Mouse (Mus musculus) forebrain, embryonic 16.5 days (tissue): ENCODE measurements around the gene Gtf2f1. TPM values are rescaled to one million over a fixed set of nuclear protein-coding genes. Genes with fewer than 3 reads are reported as not detected.
"Not testable (repeated sequence)": the region's sequence is repeated elsewhere in the genome, so short reads cannot be mapped to it uniquely, and the experiment has no call there.

Source experiments
- ATAC-seq: fragments of 200-750 bp; cut with Nextera tagmentation; 2 replicates; pipeline ENCODE4 v1.8.0; 2017; ENCODE audit warnings: mild to moderate bottlenecking, moderate library complexity
- H3K27ac ChIP-seq: fragments of 300-500 bp; sonication (generic); 2 replicates; pipeline ENCODE4 v1.5.1; 2014; ENCODE audit warnings: low read length, control low read depth
- H3K27me3 ChIP-seq: fragments of 300-500 bp; sonication (generic); replicated peaks from 2 replicates; pipeline ENCODE4 v1.6.1; 2014; ENCODE audit warnings: low read length; ENCODE audit not compliant: control insufficient read depth, insufficient read depth
- H3K36me3 ChIP-seq: fragments of 300-500 bp; sonication (generic); 2 replicates; pipeline ENCODE4 v1.6.1; 2014; ENCODE audit not compliant: control insufficient read depth, insufficient read depth
- H3K4me1 ChIP-seq: fragments of 300-500 bp; sonication (generic); replicated peaks from 2 replicates; pipeline ENCODE4 v1.6.1; 2014; ENCODE audit warnings: low read length; ENCODE audit not compliant: control insufficient read depth, insufficient read depth
- H3K4me2 ChIP-seq: fragments of 300-500 bp; sonication (generic); 2 replicates; pipeline ENCODE4 v1.6.1; 2014; ENCODE audit warnings: mild to moderate bottlenecking, low read length, control low read depth
- H3K4me3 ChIP-seq: fragments of 300-500 bp; sonication (generic); replicated peaks from 2 replicates; pipeline ENCODE4 v1.5.1; 2014; ENCODE audit warnings: mild to moderate bottlenecking, low read length, control low read depth
- H3K9ac ChIP-seq: fragments of 300-500 bp; sonication (generic); replicated peaks from 2 replicates; pipeline ENCODE4 v1.6.1; 2014; ENCODE audit warnings: low read depth, low read length, control low read depth
- H3K9me3 ChIP-seq: fragments of 300-500 bp; sonication (generic); 2 replicates; pipeline ENCODE4 v1.6.1; 2016; ENCODE audit warnings: low read length; ENCODE audit not compliant: control insufficient read depth
- WGBS: fragments of 180-500 bp; shearing (Covaris S2); extraction: QIAGEN DNeasy Blood & Tissue Kit; methylation state at CpG from one replicate; pipeline ENCODE4 v1.1.7; 2014; 5-methylcytosine and 5-hydroxymethylcytosine counted together
- polyA plus RNA-seq: library from polyadenylated mRNA; unstranded; fragments of >200 nt; fragmentation: Nextera tagmentation; extraction: Ambion mirVana; gene quantifications from 2 replicates; pipeline ENCODE4 v1.2.1, GENCODE M21; 2015

Gtf2f1 gene
- 84.3 and 90.1 TPM in 2 replicates for polyA plus RNA-seq

DNA sequence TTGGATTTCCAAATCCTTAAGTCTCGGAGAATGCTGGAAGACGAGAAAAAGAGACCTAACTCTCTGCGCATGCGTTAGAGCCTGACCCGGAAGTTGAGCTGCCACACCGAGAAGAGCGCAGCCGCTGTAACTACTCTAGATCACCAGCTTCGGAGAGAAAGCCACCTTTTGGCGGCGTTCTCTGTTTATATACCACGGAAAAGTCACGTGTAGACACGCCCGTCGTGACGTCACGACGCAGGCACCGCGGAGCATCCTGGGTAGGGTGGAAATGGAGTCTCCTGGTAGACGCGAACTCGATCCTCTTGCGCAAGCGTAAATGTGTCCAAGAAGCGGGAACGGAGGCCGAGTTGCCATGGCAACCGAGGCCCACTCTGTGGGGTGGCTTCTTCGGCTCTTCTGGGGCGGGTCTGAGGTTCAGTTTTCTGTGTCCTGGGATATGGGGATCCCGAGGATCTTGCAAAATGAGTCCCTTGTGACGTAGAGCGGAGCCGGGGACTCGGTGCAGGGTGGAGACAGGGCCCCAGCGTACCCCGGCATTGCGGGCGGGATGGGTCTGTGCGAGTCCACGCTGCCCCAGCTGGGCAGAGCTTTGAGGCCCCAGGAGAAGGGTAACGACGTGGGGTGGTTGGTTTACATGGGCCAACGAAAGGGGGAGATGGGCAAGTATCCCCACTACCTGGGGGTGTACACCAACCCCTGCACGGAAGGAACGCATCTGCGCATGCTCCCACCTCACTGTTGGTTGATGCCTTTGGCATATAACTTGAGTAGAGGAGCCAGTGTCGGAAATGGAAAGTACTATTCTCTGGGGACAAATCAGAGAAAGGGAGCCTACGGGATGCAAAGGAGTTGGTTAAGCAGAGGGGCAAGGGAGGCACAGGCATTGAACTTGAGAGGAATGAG is at the start of gene Gtf2f1, which contains the start of gene Gm17949:
Gene Gtf2f1 (minus strand): TSS at position 53 of the 906 bp plus-strand sequence.
Gene Gm17949 (plus strand): TSS at position 234 of the 906 bp plus-strand sequence.
- under 1% methylated on average over 51 of the region's 51 CpGs for WGBS
- Histone ChIP-seq H3K9ac (peak within 1 kb of the TSS; percentile 74), H3K36me3 (peaks cover 11% of the 10 kb centered on the region), H3K4me1 (peaks cover 14% of the 10 kb centered on the region), H3K4me3 (peak within 1 kb of the TSS; percentile 79), H3K9me3 (no peaks in the 10 kb centered on the region), H3K27me3 (no peaks in the 10 kb centered on the region), H3K27ac (peak within 1 kb of the TSS; percentile 95), H3K4me2 (peak within 1 kb of the TSS; percentile 92)
- ATAC-seq = peak; percentile 91

DNA sequence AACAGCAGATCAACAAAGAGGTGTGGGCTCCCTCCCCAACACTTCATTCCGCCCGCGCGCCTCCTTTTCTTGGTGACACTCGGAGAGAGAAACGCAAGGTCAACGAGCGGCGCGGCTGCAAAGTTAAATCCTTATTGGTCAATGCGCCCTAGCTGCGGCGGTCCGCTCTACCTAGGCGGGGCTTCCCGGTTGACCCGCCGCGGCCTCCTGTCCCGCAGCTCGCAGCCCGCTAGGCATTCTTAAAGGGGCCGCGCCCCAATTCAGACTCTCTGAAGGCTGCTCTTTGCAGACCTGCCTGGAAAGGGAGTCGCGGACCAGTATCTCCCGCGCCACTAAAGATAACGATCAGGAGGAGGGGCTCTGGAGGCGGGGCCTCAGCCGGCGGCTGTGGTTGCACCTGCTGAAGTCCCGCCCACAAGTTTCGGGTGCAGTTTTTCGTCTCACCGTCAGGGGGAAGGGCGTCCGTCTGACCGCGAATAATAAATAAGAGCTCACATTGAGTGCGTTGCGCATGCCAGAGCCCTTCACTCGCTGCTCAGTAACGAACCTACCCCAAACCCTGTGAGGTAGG is 49.2 kb upstream of the Gtf2f1 start:
- no peaks in the 10 kb centered on the region for H3K36me3 ChIP-seq
- WGBS = under 1% methylated on average over 44 of the region's 44 CpGs
- no peaks in the 10 kb centered on the region for H3K9me3 ChIP-seq

DNA sequence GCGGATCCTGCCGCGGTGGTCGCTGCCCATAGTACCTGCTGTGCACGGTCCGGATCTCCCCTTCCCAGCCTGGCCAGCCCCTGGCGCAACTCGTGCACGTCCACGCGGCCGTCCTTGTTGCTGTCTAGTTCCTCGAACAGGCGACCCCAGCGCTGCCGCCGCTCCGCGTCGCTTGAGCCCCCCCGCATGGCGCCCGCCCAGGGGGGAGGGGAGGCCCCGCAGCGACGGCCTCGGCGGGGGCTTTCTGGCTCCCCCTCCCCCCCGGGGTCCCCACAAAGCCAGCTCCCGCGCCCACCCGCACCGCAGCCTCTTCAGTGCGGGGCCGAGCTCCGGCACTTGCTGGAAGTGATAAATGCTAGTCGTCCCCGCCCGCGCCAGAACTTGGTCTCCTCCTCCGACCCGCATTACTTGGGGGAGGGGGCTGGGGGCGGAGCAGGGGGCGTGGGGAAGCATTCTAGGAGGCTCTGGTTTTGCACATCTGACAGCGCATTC is 48.4 kb upstream of the Gtf2f1 start, which contains the start of gene Slc25a23:
Gene Slc25a23 (minus strand): TSS at position 378 of the 492 bp plus-strand sequence.
- no peaks in the 10 kb centered on the region for H3K9me3 ChIP-seq
- H3K9ac ChIP-seq = peak within 1 kb of the TSS; percentile 85
- under 1% methylated on average over 23 of the region's 45 CpGs for WGBS
- H3K27me3 ChIP-seq = peaks cover 24% of the 10 kb centered on the region
- H3K4me3 ChIP-seq = peak within 1 kb of the TSS; percentile 86
- H3K4me1 ChIP-seq = peaks cover 21% of the 10 kb centered on the region
- peak; percentile 83 for ATAC-seq
- H3K27ac ChIP-seq = peak within 1 kb of the TSS; percentile 95
- peak within 1 kb of the TSS; percentile 72 for H3K4me2 ChIP-seq
- 0 out of 2 replicates have a peak, but pooled peaks cover 3% of the 10 kb centered on the region for H3K36me3 ChIP-seq

More for the DNA sequence above, 49.2 kb upstream of the Gtf2f1 start:
- peak overlapping the region; percentile 95 for H3K27ac ChIP-seq
- peak overlapping the region; percentile 72 for H3K4me2 ChIP-seq
- H3K27me3 ChIP-seq = peaks cover 24% of the 10 kb centered on the region
- ATAC-seq = peak; percentile 91
- H3K9ac ChIP-seq = peak overlapping the region; percentile 85
- H3K4me1 ChIP-seq = peaks cover 21% of the 10 kb centered on the region
- peak overlapping the region; percentile 86 for H3K4me3 ChIP-seq

DNA sequence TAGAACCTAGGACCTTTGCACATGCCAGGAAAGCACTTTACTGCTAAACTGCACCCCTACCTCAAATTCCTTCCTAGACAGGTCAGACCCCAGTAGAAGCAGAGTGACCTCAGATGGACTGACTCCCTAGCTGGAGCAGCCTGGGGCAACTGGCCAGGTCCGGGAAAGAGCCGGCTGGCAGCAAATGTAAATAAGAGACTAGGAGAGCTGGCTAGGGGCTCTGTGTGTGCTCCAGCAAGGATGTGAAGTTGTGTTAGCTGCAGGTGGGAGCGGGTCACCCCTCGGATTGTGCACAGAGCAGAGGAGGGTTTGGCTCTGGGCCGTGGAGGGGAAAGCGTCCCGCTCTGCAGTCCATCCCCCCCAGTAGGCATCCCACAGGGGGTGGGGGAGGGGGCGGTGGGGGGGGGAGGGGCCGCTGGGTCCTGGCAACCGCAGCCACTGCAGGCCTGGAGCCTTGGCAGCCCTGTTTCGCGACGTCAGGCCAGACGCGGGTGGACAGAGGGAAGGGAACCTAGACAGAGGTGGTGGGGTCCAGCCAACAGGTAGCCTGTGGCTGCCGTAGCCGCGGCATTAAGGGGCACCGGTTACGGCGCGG is 47.9 kb upstream of the Gtf2f1 start, which contains the start of gene Crb3:
Gene Crb3 (plus strand): TSS at position 215 of the 595 bp plus-strand sequence.
- Histone ChIP-seq H3K4me2 (peak within 1 kb of the TSS; percentile 72), H3K9me3 (no peaks in the 10 kb centered on the region), H3K9ac (peak within 1 kb of the TSS; percentile 85), H3K4me3 (peak within 1 kb of the TSS; percentile 86), H3K27ac (peak within 1 kb of the TSS; percentile 95), H3K27me3 (peaks cover 24% of the 10 kb centered on the region), H3K36me3 (0 out of 2 replicates have a peak, but pooled peaks cover 3% of the 10 kb centered on the region), H3K4me1 (peaks cover 21% of the 10 kb centered on the region)
- ATAC-seq = no peak; the same call in 1 of the 2 replicates
- under 1% methylated on average over 20 of the region's 22 CpGs for WGBS

DNA sequence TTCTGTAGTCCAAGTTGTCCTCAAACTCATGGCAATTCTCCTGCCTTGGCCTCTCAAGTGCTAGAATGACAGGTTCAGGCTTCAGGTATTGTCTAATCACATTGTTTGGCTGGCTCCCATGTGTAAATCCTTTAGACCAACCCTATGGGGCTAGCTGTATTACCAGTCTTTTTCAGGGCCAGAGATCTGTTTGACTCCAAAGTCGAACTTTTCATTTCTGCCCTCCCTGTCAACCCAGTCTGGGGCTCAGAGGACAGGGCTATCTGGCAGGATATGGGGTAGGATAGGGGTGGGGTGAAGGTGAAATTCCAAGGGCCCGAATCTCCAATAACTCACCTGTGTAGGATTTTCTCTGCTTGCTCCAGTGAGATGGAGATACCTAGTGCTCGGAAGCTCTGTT is 45.2 kb upstream of the Gtf2f1 start:
- H3K9ac ChIP-seq = no peak overlapping the region
- ATAC-seq = no peak
- no peak overlapping the region for H3K4me3 ChIP-seq
- peaks cover 17% of the 10 kb centered on the region for H3K4me1 ChIP-seq
- no peak overlapping the region for H3K4me2 ChIP-seq
- no peaks in the 10 kb centered on the region for H3K9me3 ChIP-seq
- peaks cover 14% of the 10 kb centered on the region for H3K36me3 ChIP-seq
- WGBS = 88% methylated on average over 3 of the region's 3 CpGs
- peaks cover 3% of the 10 kb centered on the region; the same call in 1 of the 2 replicates for H3K27me3 ChIP-seq
- no peak overlapping the region for H3K27ac ChIP-seq

DNA sequence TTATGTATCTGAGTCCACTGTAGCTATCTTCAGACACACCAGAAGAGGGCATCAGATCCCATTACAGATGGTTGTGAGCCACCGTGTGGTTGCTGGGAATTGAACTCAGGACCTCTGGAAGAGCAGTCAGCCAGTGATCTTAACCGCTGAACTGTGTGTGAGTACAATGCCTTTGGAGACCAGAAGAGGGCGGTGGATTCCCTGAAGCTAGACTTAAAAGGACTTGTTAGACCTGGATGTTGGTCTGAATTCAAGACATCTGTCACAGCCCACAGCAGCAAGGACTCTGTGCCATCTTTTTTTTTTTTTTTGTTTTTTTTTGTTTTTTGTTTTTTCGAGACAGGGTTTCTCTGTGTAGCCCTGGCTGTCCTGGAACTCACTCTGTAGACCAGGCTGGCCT is 40.6 kb upstream of the Gtf2f1 start:
- H3K9ac ChIP-seq, H3K9me3 ChIP-seq, ATAC-seq, H3K4me3 ChIP-seq, H3K27ac ChIP-seq, H3K27me3 ChIP-seq, H3K4me1 ChIP-seq, H3K4me2 ChIP-seq: not testable (repeated sequence)
- peaks cover 20% of the 10 kb centered on the region for H3K36me3 ChIP-seq
- WGBS = 91% methylated on average over 3 of the region's 4 CpGs

DNA sequence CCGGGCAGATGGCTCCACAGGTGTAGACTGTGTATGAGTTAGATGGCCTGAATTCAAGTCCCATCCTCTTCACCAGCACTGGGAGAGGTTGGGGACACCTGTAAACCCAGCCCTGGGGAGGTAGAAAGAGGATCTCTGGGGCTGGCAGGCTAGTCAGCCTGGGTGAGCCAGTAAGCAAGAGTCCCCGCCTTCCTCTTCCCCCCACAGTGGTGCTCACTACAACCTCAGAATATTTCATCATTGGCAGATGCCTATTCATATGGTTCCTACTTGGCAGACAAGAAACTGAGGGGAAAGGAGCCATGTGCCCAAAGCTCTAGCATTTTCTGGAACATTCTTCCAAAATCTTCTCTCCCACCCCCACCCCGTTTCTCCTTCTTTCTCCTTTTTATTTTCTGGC is 37.7 kb upstream of the Gtf2f1 start:
- Histone ChIP-seq H3K27ac (no peak overlapping the region), H3K4me3 (no peak overlapping the region), H3K9me3 (no peaks in the 10 kb centered on the region), H3K4me2 (no peak overlapping the region), H3K4me1 (no peaks in the 10 kb centered on the region), H3K36me3 (peaks cover 24% of the 10 kb centered on the region), H3K9ac (no peak overlapping the region), H3K27me3 (no peaks in the 10 kb centered on the region)
- no peak for ATAC-seq
- 85% methylated on average over 3 of the region's 3 CpGs for WGBS

DNA sequence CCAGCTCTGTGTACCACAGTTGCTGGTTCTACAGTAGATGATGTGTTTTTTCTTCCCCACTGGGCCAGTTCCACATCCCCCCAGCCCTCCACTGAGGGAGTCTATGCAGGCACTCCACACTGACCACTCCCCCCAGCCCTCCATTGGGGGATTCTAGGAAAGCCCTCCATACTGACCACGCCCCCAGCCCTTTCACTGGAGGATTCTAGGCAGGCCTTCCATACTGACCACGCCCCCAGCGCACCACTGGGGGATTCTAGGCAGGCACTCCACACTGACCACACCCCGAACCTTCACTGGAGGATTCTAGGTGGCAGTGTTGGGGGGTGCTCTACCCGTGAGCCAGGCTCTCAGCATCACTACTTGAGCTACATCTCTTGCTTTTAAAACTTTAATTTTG is 36.3 kb upstream of the Gtf2f1 start:
- H3K4me1 ChIP-seq = no peaks in the 10 kb centered on the region
- H3K36me3 ChIP-seq = peaks cover 19% of the 10 kb centered on the region
- H3K9me3 ChIP-seq = no peaks in the 10 kb centered on the region
- no peaks in the 10 kb centered on the region for H3K27me3 ChIP-seq
- no peak overlapping the region for H3K9ac ChIP-seq
- H3K4me3 ChIP-seq = no peak overlapping the region
- WGBS = 51% methylated on average over 5 of the region's 5 CpGs
- ATAC-seq = no peak
- H3K4me2 ChIP-seq = no peak overlapping the region
- H3K27ac ChIP-seq = no peak overlapping the region
